Mouse (Mus musculus) liver, postnatal 0 days (tissue): ENCODE measurements at regions not wholly inside any gene's neighbourhood (a gene's known extent, or its start where the extent isn't known, plus 50 kb on each side); places are given as distances from the start of the nearest gene placed in this dataset.

Experiments
- CTCF ChIP-seq: sonication (generic); IDR thresholded peaks from 2 replicates; pipeline ENCODE4 v1.5.1; 2016; ENCODE audit warnings: antibody characterized with exemption, low read depth
- EP300 ChIP-seq: IDR thresholded peaks from 2 replicates; pipeline ENCODE4 v1.6.1; 2016; ENCODE audit warnings: antibody characterized with exemption, low read depth, mild to moderate bottlenecking

DNA sequence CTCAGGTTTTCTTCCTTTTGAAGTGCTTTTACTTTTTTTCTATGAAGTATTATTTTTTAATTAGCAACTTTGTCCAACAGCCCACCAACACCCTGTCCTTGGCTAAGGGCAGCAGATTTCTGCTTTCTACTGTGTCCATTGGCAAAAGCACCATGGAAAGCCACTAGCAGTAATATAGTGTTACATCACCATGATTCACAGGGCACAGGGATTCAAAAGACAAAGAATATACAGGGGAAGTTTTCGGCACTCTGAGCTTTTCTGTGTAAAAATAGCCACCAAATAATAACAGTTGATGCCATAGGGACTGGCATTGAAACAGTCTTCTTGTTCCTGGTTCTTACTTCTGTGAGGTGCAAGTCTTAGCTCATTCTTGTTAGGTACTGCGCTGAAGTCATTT is 89.8 kb upstream of the Tspan5 start:
- TF ChIP-seq EP300 (no peak), CTCF (no peak)
